Mouse (Mus musculus) macrophage (primary cell): ENCODE measurements around the gene Irf2bp2. TPM values are rescaled to one million over a fixed set of nuclear protein-coding genes. Genes with fewer than 3 reads are reported as not detected.

Source experiments
- H3K27ac ChIP-seq: fragments of 350-480 bp; formaldehyde crosslinking; 2 replicates; pipeline ENCODE4 v1.9.0; 2021
- H3K36me3 ChIP-seq: fragments of 350-480 bp; formaldehyde crosslinking; 2 replicates; pipeline ENCODE4 v1.9.0; 2021; ENCODE audit errors: inconsistent target
- H3K4me3 ChIP-seq: fragments of 350-480 bp; formaldehyde crosslinking; 2 replicates; pipeline ENCODE4 v1.9.0; 2021; ENCODE audit errors: inconsistent target
- H3K79me2 ChIP-seq: fragments of 350-480 bp; formaldehyde crosslinking; 2 replicates; pipeline ENCODE4 v1.9.0; 2021; ENCODE audit errors: inconsistent target
- WGBS: methylation state at CpG from one replicate; pipeline ENCODE4 v1.1.7; 2026; ENCODE audit warnings: inconsistent platforms; ENCODE audit not compliant: missing documents; 5-methylcytosine and 5-hydroxymethylcytosine counted together
- polyA plus RNA-seq: library from polyadenylated mRNA; stranded (reverse); fragments of 250-400 nt; gene quantifications from 3 replicates; pipeline ENCODE4 v1.2.4, GENCODE M21; 2018; ENCODE audit warnings: inconsistent platforms

Irf2bp2 gene
- polyA plus RNA-seq, 1 experiment from 2014 or later = 39.1 TPM

DNA sequence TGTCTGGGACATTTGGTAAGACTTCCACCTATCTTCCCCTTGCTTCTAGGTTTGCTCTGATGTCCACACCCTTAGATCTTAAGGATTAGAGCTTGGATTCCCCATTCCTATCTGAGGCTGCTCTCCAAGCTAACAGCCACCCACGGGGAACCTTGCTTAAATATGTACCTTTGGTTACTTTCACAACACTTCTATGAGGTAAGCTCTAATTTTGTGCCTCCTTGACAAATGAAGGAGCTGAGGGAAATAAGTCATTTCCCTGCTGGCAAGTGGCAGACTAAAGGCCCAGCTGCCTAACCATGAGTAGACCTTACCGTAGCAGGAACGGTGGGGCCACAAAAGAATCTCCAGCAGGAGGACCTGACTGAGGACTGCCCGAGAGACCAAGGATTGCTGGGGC is 39.0 kb downstream of the Irf2bp2 start:
- Histone ChIP-seq H3K79me2 (no peaks in the 10 kb centered on the region), H3K36me3 (no peaks in the 10 kb centered on the region), H3K27ac (no peak overlapping the region), H3K4me3 (no peak overlapping the region)
- 70% methylated on average over 4 of the region's 4 CpGs for WGBS

DNA sequence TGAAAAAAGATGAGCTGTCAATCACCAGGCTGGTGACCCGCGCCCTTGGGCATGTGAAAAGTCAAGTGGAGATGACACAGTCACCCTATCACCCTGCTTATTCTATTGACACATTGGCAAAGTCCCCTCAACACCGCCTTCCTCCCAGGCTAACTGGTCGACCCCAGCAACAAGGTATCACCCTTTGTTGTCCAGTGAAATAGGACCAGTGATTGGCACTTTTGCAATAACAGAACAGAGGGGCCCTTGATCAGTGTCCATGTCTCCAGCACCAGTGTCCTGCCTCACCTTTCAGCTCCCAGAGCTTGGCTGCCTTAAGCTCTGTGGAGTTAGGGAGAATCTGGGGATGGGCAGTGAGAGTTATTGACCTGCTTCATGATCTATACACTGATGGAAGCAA is 41.9 kb downstream of the Irf2bp2 start:
- 95% methylated on average over 4 of the region's 4 CpGs for WGBS
- Histone ChIP-seq H3K4me3 (no peak overlapping the region), H3K79me2 (no peaks in the 10 kb centered on the region), H3K36me3 (no peaks in the 10 kb centered on the region), H3K27ac (no peak overlapping the region)

DNA sequence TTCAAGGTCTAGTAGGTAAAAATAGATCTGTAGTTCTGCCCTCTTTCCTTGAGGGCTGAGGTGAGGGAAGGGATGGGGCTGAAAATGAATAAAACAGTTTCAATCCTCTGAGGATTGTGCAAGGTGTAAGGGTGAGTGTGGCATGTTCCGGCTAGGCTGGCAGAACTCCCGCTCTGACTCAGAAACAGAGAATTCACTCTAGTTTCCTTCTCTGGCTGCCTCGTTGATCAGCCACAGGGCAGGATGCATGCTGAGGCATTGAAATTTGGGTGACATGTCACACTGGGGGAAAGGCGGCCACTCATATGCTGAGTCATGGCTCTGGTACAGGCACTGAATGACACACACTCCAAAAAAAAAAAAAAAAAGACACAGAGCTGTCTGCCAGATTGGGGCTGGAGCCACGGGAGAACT is 42.8 kb downstream of the Irf2bp2 start:
- Histone ChIP-seq H3K36me3 (no peaks in the 10 kb centered on the region), H3K79me2 (no peaks in the 10 kb centered on the region), H3K4me3 (no peak overlapping the region), H3K27ac (peak overlapping the region; percentile 79)
- WGBS = 0% methylated on average over 5 of the region's 5 CpGs

DNA sequence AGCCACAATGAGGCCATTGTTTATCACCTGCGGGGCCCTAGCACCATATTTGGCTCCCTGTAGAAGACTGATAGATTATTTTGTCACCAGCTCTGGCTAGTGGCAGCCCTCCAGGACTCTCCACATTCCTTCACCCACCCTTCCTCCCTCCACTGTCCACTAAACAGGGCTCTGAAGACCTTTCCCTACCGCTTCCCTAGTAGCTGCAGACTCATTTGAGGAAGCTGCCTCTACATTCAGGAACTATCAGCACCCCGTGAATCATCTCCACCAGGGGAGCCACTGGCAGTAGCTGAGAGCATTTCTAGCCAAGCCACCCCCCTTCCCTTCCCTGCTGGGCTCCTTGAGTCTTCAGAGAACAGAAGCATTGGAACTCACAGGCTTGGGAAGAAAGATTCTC is 45.9 kb downstream of the Irf2bp2 start:
- Histone ChIP-seq H3K36me3 (no peaks in the 10 kb centered on the region), H3K79me2 (no peaks in the 10 kb centered on the region), H3K4me3 (no peak overlapping the region), H3K27ac (peak overlapping the region; percentile 55)
- WGBS = 34% methylated on average over 3 of the region's 3 CpGs

DNA sequence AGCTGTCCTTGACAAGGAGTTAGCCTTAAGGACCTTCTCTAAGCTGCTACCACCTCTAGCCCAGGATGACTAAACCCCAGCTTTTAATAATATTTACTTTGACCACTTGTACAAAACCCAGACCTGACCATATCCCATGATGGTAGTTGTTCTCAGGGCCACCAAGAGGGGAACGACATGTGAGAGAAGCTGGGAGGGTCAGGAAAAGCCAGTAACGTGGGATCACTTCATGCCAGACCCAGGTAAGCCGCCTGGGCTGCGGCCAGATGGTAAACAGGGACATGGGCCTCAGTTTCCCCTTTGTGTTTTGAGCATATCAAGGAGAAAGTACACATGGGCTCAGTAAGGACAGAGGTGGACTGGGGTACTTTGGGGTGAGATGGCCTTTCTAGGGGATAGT is 46.4 kb downstream of the Irf2bp2 start:
- Histone ChIP-seq H3K4me3 (no peak overlapping the region), H3K79me2 (no peaks in the 10 kb centered on the region), H3K36me3 (no peaks in the 10 kb centered on the region), H3K27ac (peak overlapping the region; percentile 55)
- 94% methylated on average over 4 of the region's 4 CpGs for WGBS

DNA sequence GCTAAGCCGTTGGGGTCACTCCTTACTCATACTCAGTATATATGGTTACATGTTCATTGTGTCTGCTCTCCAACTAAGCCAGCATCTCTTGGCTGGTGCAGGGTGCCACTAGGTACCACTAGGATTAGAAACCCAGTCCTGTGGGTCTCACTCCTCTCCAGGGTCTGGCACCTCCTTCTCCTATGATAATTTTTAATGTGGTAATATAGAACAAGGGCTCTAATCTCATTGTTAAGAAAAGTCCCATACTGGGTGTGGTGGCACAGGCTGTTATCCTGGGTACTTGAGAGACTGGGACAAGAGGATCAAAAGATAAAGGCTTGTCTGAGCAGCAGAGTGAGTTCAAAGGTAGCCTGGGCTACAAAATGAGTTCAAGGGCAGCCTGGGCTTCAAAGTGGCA is 47.3 kb downstream of the Irf2bp2 start:
- Histone ChIP-seq H3K36me3 (no peaks in the 10 kb centered on the region), H3K27ac (no peak overlapping the region), H3K79me2 (no peaks in the 10 kb centered on the region), H3K4me3 (no peak overlapping the region)
- 100% methylated on average over 1 of the region's 1 CpGs for WGBS

DNA sequence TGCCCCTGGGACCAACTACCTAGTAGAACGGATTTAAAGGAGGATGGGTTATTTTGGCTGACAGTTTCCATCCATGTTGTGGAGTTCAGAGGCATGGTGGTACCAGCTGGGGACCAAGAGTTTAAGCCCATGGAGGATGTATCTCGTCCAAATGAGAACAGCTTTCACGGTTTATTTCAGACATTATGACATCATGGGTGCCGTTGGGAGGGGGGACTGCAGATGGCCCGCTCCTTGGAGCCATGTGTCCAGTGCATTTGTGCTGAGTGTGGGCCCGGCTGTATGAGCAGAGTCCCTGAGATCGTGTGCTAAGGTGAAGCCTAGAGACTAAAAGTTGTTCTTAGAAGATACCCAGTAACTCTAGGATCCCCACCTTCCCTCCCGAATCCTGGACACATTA is 50.4 kb downstream of the Irf2bp2 start:
- Histone ChIP-seq H3K4me3 (no peak overlapping the region), H3K27ac (no peak overlapping the region), H3K36me3 (no peaks in the 10 kb centered on the region), H3K79me2 (no peaks in the 10 kb centered on the region)
- 90% methylated on average over 8 of the region's 8 CpGs for WGBS

DNA sequence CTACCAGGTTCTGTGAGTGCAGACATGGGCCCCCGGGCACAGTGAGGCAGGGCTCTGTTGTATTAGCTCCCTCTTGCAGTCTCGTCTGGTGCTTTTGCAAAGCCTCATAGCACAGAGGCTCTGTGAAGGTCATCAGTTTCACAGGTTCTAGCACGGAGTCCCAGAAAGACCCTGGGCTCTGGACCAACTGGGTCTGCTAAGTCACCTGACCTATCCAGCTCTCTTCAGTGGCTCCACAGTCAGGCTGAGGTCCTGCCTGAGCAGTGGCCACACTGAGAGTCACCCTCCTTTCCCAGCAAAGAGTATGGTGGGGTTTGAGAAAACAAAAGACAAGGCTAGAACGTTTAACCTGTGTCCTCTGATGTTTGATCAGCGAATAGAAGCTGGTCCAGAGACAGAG is 51.0 kb downstream of the Irf2bp2 start:
- 91% methylated on average over 5 of the region's 5 CpGs for WGBS
- no peaks in the 10 kb centered on the region for H3K36me3 ChIP-seq
- no peak overlapping the region for H3K27ac ChIP-seq
- no peaks in the 10 kb centered on the region for H3K79me2 ChIP-seq
- H3K4me3 ChIP-seq = no peak overlapping the region

DNA sequence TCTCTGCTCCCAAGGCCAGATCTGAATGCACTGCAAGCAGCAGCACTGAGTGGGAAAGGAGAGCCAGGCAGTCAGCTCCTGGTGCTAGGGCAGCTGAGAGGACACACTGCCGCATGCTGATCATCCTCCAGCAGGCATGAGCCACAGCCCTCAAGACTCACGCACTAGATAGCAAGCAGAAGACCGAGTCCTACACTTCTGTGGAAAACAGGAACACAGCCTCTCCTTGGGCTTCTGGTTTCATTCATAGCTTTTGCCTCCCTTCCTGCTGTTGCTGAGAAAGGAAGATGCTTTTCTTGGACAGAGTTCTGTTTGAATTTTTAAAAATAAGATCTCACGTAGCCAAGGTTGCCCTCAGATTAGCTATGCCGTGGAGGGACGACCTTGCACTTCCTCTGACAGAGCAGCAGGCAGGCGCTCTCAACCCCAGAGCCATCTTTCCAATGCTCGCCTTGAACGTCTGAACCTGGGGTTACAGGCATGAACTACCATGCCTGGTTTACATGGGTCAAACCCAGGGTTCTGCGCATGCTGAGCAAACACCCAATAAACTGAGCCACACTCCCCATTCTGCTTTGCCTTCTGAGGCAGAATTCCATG is 51.6 kb downstream of the Irf2bp2 start:
- Histone ChIP-seq H3K79me2 (no peaks in the 10 kb centered on the region), H3K36me3 (no peaks in the 10 kb centered on the region), H3K27ac (no peak overlapping the region), H3K4me3 (no peak overlapping the region)
- 58% methylated on average over 10 of the region's 10 CpGs for WGBS

DNA sequence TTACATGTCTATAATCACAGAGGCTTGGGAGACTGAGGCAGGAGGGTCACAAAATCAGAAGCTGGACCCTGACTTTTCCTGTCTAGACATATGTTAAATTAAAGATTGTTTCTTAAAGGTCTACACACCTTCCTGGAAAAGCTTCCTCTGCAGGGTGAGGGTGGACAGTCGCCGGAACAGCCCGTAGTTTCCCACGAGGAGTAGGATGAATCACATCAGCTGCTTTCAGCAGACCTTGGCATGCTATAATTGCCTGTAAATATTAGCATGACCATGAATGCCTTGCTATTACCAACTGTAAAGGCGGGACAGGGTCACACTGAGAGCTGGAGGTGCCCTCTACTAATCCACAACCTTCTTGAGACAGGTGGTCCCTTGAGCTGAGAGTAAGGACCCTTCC is 53.5 kb downstream of the Irf2bp2 start:
- 100% methylated on average over 5 of the region's 5 CpGs for WGBS
- Histone ChIP-seq H3K27ac (no peak overlapping the region), H3K4me3 (no peak overlapping the region), H3K36me3 (no peaks in the 10 kb centered on the region), H3K79me2 (no peaks in the 10 kb centered on the region)

DNA sequence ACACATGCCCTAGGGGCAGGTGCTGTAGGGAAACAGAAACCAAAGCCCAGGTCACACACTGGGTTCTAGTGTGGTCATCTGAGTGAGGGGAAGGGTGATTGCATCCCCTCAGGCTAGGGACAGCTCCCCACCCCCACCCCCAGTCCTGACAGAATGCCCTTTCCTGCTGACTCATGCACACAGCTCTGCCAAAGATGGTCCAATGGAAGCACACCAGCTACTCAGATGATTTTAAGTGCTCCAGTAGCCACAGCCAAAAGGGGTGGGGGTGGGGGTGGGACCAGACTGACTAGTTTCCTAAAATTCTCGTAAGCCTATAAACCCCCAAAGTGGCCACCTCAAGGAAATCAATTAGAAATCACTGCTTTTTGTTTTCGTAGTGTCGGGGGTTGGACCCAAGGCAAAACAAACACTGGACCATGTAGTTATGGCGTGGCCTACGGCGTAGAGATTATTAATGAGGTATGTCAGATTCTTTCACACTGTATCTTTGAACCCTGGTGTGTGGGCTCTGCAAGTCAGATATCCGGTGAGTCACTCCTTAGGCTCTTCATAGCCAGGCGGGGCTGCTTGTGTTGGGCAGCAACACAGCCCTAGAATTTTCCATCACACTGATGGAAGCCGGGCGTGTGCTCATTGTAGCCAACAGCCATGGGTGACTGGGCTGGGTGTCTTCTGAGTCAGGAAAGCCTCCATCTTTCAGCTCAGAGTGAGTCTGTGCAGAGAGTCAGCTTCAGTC is 54.3 kb downstream of the Irf2bp2 start:
- Histone ChIP-seq H3K79me2 (no peaks in the 10 kb centered on the region), H3K27ac (peak overlapping the region; percentile 17; the same call in 1 of the 2 replicates), H3K4me3 (no peak overlapping the region), H3K36me3 (no peaks in the 10 kb centered on the region)
- 87% methylated on average over 10 of the region's 10 CpGs for WGBS

DNA sequence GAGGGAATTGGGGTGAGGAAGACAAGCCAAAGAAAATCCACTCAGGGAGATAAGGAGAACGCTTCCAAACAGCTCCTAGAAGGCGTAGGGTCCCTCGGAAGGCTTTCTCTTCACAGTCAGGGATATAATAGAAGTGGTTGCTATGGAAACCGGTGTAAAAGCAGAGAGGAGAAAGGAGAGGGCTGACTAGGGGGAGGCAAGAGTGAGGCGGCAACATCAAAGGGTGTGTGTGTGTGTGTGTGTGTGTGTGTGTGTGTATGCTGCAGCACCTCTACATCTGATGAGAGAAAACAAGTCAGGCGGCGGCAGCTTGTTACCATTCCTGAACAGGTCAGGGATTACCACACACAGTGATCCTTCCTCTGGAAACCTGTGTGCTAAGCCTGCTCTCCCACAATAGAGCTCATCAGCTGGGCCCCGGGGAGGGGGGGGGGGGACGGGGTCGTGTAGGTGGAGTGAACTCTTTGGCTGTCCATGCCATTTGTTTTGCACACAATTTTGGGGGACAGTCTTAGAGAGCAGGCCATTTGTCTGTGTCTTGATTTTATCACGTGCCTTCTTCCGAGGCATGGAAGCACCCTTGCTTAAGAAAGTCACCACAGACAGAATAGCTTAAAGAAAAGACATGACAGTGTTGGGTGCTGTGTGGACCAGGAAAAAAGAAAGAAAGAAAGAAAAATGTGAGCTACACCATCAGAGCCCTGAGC is 55.0 kb downstream of the Irf2bp2 start:
- no peaks in the 10 kb centered on the region for H3K36me3 ChIP-seq
- no peaks in the 10 kb centered on the region for H3K79me2 ChIP-seq
- H3K27ac ChIP-seq = peak overlapping the region; percentile 17; the same call in 1 of the 2 replicates
- no peak overlapping the region for H3K4me3 ChIP-seq
- WGBS = 70% methylated on average over 12 of the region's 12 CpGs
